Mouse (Mus musculus) embryo, embryonic 11 days (tissue): Measurements from ENCODE around the gene Mbnl2.

Experiments
- DNase-seq: peaks from one replicate; pipeline ENCODE4 v3.0.0-alpha.2; 2015

Mbnl2 gene

DNA sequence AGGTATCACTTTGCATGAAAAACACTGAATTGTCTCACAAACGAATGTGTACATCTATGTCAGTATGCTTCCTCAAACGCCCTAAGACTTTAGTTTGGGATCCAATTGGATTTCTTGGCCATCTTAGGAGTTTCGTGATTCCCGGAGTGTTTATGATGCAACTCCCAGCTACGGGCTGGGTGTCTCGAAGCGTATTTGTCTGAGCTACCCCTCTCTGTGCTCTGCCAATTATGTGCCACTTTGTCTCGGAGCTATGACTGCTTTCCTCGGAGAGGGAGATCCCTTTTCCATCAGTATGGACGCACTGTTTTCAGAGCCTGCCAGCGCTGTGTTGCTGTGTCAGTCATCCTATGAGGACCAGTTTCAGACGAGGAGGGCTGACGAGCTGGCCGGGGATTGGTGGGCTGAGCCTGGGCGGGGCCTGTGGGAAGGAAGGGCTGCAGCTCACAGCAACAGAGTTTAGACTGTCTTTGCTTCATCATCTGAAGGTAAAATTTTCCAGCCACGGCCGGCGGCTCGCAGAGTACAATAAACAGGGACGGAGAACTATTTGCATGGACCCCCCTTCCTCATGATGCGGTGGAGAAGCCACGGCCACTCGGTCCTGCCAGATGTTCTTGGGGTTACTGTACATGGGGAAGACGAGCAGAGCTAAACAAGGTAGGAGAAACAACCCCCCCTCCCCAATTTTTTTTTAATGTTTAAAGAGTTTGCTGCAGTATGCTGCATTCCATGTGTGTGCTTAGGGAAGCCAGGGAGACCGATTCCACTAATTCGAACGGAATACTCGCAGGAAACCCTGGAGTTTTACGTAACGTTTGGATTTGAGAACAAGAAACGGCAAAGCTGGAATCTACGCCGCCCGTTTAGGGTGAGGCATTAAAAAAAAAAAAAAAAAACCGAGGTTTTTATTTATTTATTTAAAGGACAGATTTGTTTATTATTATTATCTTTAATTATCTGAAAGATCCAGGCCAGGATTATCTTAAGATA is at the start of gene Mbnl2:
Gene Mbnl2 (plus strand): TSS at position 424 of the 993 bp plus-strand sequence.
- DNase-seq, result peak; percentile 95

DNA sequence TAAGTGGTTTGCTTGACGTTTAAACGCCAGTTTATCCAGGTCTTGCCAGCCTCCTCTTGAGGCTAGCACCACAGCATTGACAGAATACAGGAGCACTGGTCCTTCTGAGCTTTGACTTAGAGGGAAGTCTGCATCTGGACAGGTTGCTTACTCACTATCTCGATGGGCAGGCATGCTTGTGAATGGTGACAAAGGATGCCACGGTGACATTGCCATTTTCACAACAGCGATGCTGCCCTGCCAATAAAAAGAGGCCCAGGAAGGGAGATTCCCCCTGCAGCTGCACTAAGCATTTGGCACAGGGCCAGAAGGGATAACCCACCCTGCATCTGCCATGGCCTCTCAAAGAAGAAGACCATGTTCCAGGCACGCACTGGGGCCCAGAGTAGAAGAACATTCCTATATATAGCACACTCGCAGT is 43.4 kb upstream of the Mbnl2 start:
- DNase-seq, result peak; percentile 22

DNA sequence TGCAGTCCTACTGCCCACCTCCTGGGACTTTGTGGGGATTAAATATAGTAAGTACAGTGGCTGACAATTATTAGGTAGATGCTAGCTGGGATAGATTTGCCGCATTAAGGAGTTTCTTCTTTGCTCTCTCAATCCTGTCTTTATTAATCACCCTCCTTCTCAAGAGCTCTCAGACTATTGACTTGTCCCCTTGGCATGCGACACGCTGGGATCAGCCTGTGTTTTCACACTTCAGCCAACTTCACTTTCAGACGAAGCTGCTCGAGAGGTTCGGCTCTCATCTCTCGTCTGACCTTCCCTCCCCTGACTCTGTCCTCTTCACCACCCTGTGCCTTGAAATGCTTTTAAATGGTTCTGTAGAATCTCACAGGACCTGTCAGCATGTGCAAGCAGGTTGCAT is 39.9 kb upstream of the Mbnl2 start:
- DNase-seq, result no peak

- DNase-seq, result no peak
Observed at GRCm38 (mm10) chr14:120238501-120238900, 37.0 kb upstream of the Mbnl2 start.

DNA sequence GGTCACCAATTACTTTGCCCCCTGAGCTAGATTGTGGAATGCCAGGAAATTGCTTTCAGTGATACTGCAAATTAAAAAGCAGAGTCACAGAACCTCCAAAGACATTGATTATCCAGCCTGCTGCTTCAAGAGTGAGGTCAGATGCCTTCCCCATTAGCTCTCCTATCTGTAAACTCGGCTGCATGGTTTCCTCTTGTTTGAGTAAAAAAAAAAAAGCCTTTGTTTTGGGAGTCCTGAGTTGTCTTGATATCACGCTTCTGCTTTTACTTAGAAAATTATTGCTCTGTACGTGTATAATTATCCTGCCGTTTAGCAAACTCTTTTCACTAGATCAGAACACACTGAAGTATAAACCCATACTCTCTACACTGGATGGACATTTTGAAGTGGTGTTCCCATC is 35.3 kb upstream of the Mbnl2 start:
- no peak for DNase-seq

DNA sequence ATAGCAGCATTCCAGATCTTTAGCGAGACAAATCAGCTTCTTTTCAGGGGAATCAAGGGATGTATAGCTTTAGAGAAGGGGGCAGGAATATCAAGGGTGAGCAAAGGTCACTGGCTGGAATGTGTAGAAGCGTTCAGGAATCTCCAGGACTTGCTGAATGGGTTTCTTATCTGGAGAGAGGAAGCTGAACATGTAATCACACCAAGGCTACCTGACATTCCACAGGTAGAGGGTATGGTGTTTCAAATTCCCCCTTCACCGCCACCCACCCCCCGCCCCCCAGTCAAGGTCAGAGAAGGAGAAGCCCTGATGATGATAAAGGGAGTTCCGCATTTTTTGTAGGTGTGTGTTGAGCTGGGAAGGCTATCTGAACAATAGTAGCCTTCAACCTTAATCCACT is 32.8 kb upstream of the Mbnl2 start:
- no peak for DNase-seq

DNA sequence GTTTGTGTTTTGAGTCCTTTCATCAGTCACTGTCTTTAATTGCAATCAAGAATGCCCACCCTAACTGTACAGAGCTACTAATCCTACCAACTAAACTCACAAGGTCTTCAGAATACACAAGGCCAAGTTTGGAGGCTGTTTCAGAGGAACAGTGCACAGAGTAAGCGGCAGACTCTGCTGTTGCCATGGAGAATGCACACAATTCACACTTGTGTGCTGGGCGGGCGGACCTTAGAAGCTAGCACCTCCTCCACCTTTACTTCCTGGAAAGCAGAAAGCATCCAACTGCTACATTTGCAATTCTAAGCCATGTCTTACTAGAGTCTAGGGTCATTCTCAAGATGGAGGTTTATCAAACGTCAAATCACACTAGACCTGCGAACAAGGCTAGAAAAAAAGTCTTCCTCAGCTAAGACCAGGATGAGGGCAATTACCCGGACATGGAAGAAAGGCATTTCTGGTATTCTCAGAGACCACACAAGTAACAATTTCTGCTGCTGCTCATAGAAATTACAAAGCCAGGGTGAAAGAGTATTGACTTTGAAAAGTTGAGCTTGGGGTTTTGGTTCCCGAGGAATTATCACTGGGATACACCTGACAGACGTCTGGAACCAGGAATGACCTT is 30.3 kb upstream of the Mbnl2 start:
- no peak for DNase-seq

DNA sequence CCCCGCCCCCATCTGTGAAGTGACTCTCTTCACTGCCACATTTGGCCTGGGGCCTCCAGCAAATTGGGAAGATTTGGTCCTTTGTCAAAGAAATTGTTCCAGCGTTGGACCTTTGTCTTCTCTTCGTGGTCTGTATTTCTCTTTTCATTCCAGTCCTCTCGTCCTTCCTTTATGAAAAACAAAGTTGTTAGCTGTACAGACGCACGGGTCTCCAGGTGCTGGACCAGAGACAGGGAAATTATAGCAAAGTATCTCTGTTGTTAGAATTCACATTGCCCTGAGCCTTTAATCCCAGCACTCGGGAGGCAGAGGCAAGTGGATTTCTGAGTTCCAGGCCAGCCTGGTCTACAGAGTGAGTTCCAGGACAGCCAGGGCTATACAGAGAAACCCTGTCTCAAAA is 22.1 kb upstream of the Mbnl2 start:
- DNase-seq, result no peak

DNA sequence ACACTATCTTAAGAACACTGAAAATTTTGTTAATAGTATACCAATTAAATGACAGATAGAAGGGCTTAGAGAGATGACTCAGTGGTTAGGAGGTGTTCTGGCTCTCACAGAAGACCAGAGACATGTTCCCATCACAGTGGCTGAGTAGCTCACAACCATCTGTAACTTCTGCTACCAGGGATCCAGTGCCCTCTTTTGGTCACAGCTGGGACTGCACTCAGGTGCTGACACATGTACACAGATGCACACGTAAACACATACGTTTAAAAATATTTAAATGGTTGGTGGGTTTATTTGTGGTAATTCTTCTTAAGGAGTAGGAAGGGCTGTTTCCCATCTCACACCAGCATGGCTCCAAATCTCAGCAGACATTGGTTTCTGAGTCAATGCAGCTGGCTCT is 19.3 kb upstream of the Mbnl2 start:
- no peak for DNase-seq

- no peak for DNase-seq
Observed at GRCm38 (mm10) chr14:120256623-120257384, 18.7 kb upstream of the Mbnl2 start.

- no peak for DNase-seq
Observed at GRCm38 (mm10) chr14:120257483-120257882, 18.0 kb upstream of the Mbnl2 start.

DNA sequence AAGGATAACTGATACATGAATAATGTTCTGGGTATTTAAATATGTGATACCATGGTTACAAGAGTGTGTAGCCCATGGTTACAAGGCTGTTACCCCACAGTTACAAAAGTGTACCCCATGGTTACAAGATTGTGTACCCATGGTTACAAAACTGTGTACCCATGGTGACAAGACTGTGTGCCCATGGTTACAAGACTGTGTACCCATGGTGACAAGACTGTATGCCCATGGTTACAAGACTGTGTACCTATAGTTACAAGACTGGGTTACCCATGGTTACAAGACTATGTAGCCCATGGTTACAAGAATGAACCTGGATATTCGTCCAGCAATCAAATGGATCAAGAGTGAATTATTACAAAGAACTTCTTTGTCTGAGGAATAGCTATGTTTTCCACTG is 16.0 kb upstream of the Mbnl2 start:
- no peak for DNase-seq

- no peak for DNase-seq
Observed at GRCm38 (mm10) chr14:120261606-120262005, 13.9 kb upstream of the Mbnl2 start.

DNA sequence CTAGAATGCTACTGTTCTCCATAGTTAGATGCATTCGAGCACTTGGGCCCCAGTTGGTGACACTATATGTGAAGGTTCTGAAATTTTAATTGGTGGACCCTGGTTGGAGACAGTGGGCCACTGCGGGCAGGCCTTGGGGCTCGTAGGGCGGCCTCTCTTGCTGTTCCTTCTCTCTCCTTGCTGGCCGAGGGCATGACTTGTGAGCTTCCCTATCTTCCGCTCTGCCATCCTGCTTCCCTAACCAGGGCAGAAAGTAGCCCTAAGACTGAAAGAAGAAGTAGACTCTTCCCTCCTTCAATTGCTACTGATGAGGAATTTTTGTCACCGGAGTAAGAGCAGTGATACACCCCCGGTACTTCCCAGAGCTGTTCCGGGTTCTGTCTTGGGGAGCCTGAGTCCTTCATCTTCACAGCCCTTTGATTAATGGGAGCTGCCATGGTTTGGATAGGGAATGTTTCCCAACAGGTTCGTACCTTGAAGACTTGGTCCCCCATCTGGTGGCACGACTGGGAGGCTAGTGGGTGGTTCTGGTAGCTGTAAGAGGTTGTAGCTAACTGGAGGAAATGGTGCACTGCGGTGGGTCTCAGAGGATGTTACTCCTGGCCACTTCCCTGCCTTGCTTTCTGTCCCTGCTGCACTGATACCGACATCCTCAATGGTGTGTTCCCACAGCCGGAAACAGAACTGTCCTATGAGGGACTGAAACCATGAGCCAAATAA is 12.6 kb upstream of the Mbnl2 start:
- DNase-seq, result no peak

DNA sequence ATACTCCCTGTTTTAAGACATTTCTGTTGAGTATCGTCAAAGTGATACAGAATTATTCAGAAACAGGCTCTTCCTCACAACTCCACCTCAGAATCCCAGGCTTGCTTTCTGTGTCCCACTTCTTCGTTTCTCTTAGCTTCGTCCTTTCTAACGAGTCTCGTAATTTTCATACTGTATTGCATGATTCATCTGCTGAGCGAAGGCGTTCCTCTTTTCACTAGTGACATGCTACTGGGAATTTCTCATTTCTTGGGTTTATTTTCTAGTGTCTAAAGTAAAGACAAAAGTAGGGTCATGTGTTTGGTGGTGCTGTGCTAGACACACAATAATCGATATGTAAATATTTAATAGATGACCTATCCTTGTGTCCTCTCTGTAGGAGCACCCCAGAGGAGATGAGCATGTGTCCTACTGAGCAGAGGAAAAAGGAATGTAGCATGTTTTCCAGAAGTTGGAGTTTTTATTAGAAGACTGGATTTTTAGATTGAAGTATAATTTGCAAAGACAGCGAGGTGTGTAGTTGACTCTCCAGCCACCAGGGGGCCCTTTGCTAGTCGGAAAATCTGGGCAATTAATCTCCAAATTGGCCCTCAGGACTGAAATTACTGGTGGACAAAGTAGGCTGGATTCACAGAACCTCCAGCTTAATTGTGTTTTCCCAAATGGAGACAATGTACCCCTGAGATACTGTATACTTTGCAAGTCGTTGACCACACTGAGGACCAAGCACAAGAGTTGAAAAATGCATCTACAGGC is 11.9 kb upstream of the Mbnl2 start:
- DNase-seq, result no peak

DNA sequence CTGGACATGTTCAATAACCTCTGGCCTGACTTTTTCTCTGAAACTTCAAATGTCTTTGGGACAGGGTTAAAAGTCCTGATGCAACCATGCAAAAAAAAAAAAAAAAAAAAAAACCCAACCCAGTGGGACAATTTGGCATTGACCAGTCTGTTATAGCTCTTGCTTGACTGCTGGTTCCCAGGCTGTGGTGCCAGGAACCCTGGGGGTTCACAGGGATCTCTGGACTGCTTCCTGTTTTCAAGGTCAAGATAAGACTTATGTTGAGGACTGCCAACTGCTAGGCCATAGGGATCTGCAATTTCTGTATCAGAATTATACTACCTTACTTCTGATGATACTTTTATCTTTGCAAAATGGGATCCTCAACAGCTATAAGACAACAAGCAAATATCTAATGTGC is 9.6 kb upstream of the Mbnl2 start:
- no peak for DNase-seq

DNA sequence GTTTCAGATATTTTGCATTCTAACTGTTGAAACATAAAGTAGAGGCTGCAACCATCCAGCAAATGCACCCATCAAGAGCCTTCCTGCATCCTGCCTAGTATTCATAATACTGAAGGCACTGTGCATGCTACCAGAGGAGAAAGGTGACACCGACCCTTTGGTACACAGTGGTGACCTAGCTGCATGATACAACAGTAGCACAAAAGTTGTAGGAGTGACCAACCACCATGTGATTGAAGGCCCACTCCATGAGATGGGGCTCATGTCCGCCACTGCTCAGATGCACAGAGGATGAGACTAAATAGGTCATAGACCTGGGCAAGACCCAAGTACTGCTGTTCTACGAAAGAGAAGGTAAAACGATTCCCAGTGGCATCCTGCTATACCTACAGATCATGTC is 8.3 kb upstream of the Mbnl2 start:
- DNase-seq, result no peak

- no peak for DNase-seq
Observed at GRCm38 (mm10) chr14:120270031-120270430, 5.4 kb upstream of the Mbnl2 start.

- DNase-seq, result no peak
Observed at GRCm38 (mm10) chr14:120270633-120271032, 4.8 kb upstream of the Mbnl2 start.

- no peak for DNase-seq
Observed at GRCm38 (mm10) chr14:120271096-120271495, 4.4 kb upstream of the Mbnl2 start.

- no peak for DNase-seq
Observed at GRCm38 (mm10) chr14:120273766-120274165, 1.7 kb upstream of the Mbnl2 start.

GRCm38 (mm10) chr14:120274746-120275145 is 723 bp upstream of the Mbnl2 start:
- DNase-seq, result no peak
